Mouse (Mus musculus) lung, adult 18-20 months (tissue): ENCODE data around the gene Gmcl1.

Experiments used
- DNase-seq, 2 experiments: peaks; one replicate each; pipeline ENCODE4 v3.0.0; 2022; ENCODE audit warnings: mixed read lengths in 2 of 2

Gene Gmcl1

DNA sequence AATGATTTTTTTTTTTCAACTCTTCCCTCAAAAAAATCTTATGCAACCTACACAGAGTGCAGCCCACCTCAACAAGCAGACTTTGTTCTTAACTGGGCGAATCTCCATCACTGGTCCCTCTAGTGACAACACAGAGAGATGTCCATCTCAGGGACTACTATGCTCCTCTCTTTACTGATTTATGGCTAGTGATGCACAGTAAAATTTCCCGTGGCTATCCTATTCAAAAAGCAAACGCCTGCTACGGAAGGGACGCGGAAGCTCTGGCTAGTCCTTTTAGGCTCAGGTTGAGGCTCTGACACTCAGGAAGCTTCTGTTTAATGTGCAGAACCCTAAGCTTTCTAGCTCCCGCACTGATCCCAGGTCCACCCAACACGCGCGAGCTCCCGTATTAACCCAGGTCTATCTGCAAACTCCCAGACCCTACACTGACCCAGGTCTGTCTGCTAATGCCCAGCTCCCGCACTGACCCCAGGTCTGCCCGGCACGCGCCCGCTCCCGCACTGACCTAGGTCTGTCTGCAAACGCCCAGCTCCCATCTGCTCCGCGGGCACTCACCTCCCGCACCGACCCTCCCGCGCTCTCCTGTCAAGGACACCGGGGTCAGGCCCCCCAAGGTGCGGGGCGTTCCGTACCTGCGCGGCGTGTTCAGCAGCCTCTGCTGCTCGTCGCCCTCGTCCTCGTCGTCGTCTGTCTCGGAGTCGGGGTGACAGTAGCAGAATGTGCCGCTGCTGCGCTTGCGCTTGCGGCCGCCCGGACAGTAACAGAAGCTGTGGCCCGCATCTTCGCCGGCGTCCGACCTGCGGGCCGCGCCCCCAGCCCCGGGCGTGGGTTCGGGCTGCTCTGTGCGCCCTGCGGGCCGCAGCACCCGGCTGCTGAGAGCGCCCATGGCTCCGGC lies 658 bp downstream of the Gmcl1 start:
- DNase-seq = peak in 1 of 2 experiments; percentile 34

- DNase-seq = no peak
Measured at GRCm38 (mm10) chr6:86728711-86729110, 4.5 kb downstream of the Gmcl1 start.

DNA sequence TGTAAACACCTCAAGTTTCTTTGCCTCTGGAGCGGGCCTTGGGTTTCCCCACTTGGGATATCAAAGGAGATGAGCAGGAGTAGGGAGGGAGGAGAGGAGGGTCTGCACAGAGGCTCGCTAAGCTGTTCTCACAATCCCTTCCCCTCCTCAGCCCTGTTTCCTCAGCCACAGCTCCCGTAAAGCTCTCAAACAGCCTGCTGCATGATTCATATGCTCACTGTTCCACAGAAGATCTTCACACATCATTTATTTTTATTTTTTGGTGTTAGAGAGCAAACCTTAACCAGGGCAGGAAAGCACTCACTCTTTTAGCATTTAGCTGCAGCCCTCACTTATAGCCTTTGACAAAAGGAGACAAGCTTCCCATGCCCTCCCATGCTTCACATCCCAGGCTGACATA lies 11.2 kb downstream of the Gmcl1 start:
- no peak for DNase-seq

- no peak for DNase-seq
Measured at GRCm38 (mm10) chr6:86708072-86708774, 25.0 kb downstream of the Gmcl1 start.

GRCm38 (mm10) chr6:86702577-86702976 lies 30.6 kb downstream of the Gmcl1 start:
- no peak for DNase-seq

DNA sequence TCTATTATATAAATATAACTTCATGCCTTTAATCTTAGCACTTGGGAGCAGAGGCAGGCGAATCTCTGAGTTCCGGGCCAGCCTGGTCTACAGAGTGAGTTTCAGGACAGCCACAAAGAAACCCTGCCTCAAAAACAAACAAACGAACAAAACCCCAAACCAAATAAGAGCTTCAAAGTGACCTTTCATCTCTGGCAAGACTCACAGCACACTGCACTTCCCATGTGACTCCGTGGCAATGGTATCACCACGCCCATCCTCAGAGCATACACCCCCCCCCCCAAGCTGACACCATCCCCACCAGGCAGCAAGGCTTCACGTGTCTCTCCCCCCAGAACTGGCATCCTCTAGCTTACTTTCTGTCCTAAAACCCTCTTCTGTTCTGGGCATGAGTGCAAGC lies 35.3 kb downstream of the Gmcl1 start:
- DNase-seq = no peak

DNA sequence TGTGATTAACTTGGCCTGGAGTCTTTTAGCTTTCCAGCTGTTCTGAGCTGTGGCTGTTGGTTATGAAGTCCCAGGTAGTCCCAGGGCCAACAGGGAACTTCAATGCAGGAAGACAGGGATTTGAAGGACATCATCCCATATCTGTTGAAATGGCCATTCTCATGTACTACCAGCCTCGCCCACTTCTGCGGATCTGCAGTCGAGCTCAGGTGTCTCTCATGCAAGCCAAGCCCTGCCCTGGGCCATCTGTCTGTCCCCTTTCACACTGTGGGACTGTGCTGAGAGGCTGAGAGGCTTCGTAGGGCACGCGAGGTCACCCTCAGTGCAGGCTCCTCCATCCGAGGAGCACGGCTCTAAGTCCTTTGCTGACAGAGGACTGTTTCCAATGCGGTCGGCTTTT lies 37.0 kb downstream of the Gmcl1 start:
- no peak for DNase-seq

- DNase-seq = peak; percentile 33 to 47
Measured at GRCm38 (mm10) chr6:86694465-86694864, 38.7 kb downstream of the Gmcl1 start.

GRCm38 (mm10) chr6:86689671-86690070 lies 43.5 kb downstream of the Gmcl1 start:
- no peak for DNase-seq

DNA sequence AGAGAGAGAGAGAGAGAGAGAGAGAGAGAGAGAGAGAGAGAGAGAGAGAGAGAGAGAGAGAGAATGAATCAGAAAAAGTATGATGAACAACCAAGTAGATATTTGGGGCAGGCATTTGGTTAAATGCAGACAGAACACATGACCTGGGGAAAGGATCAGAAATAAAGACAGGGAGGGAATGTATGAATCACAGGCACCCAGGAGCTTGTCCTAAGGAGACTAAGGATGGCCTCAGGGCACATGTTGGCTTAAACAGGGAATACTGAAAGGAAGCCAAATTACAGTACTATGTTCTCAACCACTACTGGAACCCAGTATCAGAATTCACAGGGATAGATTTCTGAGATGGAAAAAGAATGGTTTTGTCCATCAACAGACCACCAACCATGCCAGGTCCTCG lies 46.2 kb downstream of the Gmcl1 start:
- DNase-seq = no peak

- DNase-seq = no peak
Measured at GRCm38 (mm10) chr6:86684655-86685011, 48.5 kb downstream of the Gmcl1 start.

DNA sequence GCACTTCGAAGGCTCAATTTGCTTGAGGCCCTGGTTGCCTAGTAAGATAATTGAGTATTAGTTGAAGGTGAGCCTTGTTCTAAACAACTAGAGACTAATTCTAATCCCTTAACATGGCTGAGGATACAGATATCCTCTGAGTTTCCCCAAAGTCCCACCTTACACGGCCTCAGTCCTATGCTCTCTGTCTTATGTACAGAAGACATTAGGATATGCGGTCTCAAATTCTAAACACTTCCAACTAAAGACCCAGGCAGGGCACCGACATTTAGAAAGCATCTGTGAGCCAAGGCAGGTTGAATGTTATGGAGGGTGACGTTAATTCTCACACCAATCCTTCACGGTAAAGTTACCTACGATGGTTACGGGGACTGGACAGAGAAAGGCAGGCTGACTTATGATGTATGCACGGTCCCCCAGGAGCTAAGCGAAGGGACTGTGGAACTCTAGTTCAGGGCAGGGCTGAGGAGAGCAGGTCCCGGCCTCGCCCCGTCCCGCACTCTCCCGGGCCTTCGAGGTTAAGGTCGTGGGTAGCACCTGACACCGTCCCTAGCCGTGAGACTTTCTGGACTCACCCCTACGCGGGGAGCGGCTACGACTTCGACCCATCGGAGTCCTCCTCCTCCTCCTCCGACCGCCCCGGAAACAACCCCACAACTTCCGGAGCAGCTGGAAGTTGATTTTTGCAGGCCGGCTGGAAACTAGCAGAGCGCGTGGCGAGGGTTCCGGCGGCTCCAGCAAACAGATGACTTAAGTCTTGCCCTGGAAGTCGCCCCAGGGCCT lies 49.1 kb downstream of the Gmcl1 start, which contains the start of gene Snrnp27:
TSS of gene Snrnp27 (minus strand) at position 651 of the 783 bp plus-strand sequence.
- peak; percentile 91 for DNase-seq

DNA sequence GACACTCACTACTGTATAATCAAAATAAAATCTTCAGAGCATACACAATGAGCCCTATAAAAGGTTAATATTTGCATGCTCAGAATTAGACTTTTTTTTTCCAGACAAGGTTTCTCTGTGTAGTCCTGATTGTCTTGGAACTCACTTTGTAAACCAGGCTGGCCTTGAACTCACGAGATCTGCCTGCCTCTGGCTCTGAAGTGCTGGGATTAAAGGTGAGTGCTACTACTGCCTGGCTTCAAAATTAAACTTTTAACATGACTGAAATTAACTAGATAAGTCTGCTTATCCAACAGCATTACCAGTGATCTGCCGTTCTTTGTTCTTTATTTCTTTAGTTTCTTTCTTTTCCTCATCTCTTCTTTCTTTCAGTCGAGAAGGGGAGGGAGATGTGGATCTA lies 51.9 kb downstream of the Gmcl1 start:
- DNase-seq = no peak

DNA sequence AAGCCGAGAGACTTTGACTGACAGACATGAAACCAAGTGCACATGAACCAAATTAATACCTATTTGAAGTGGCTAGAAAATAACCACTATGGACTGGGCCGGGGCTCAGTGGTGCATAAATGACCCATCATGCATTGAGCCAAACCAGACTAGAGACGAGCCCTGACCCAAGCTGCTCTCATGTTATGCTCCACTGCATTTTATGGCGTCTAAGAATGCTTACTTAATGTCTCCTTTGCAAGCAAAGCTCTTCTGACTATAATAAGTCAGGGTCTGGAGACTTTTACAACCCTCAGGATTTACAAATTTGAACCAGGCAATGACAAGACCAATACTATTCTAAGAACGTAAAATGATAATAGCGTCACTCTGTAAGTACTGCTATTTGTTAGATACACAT lies 54.8 kb downstream of the Gmcl1 start:
- DNase-seq = no peak

GRCm38 (mm10) chr6:86670873-86671272 lies 62.3 kb downstream of the Gmcl1 start:
- peak; percentile 45 to 72 for DNase-seq

- peak; percentile 100 for DNase-seq
Measured at GRCm38 (mm10) chr6:86669240-86669727, 63.9 kb downstream of the Gmcl1 start.

- DNase-seq = no peak
Measured at GRCm38 (mm10) chr6:86668580-86669239, 64.5 kb downstream of the Gmcl1 start, which contains the start of gene Mxd1. Gene Mxd1, minus strand, starts transcription at chr6:86669161.

DNA sequence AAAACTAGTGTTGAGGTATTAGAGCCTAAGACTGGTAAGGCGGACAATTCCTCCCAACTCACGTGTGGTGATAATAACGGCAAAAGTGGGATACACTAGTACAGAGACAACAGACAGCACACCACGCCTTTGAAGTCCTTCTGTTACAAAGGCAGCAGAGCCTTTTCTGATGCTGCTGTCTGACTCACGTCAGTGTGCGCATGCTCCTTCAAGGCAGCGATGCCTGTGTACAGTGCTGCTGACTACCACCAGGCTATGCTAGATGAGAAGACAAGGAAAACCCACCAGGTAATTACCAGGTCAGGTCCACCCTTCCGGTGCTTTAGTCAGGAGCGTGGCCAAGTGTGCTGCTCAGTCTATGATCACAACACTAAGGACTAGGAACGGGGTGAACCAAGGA lies 66.1 kb downstream of the Gmcl1 start:
- DNase-seq = no peak

- DNase-seq = no peak
Measured at GRCm38 (mm10) chr6:86665560-86666307, 67.4 kb downstream of the Gmcl1 start.

- no peak for DNase-seq
Measured at GRCm38 (mm10) chr6:86665076-86665475, 68.1 kb downstream of the Gmcl1 start.

DNA sequence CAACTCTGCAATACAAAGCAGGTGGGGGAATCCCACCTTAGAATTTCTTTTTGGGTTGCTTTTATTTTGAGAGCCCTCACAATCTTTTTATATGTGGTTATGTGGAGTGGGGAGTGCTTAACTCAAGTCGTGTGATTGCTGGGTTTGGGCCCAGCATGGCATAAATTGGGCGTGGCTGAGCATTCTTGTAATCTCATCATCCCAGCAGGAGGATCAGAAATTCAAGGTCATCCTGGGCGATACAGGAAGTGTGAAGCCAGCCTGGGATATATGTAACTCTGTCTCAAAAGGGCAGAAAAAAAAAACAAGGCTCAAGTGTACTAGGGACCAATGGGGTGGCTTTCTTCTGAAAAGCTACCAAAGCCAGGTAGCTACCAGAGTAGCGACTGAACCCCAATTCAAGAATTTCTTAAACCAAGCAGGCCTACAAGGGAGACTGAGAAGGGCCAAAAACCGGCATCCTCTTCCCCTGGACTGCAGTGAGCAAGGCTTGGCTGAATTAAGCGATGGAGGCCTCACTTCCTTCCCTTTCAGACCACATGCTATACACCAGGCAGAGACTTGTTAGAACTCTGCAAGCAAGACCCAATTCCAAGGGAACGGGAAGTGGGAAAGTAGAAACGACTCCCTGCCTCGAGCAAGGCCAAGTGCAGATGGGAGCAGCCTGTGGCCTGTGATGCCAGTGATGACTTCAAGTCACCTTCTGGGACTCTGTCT lies 72.9 kb downstream of the Gmcl1 start:
- DNase-seq = no peak
